Mouse (Mus musculus): ENCODE data around the gene Metrnl. TPM values are rescaled to one million over a fixed set of nuclear protein-coding genes. Genes with fewer than 3 reads are reported as not detected.

Gene Metrnl
- 89.5 and 264 TPM in 2 replicates for polyA plus RNA-seq (2012; rRNA removed; ENCODE audit: low replicate concordance)

DNA sequence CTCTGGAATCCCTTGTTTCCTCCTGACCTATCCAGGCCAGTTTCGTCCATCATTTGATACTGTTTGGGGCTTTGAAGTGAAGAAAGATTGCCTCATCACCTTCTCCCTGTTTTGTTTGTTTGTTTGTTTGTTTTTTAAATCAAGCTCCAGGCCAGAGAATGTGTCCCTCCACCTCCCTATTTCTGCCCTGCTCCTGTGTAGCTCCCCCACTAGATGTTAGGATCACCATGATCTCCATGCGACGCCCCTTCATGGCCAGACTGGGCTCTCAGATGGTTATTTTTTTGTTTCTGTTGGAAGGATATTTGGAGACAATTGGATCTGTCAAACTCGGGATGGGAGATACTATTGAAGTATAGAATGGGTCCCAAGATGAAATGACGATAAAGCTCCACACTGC lies at the start of gene Metrnl:
Metrnl (plus strand) TSS at position 301 of the 400 bp plus-strand sequence.

DNA sequence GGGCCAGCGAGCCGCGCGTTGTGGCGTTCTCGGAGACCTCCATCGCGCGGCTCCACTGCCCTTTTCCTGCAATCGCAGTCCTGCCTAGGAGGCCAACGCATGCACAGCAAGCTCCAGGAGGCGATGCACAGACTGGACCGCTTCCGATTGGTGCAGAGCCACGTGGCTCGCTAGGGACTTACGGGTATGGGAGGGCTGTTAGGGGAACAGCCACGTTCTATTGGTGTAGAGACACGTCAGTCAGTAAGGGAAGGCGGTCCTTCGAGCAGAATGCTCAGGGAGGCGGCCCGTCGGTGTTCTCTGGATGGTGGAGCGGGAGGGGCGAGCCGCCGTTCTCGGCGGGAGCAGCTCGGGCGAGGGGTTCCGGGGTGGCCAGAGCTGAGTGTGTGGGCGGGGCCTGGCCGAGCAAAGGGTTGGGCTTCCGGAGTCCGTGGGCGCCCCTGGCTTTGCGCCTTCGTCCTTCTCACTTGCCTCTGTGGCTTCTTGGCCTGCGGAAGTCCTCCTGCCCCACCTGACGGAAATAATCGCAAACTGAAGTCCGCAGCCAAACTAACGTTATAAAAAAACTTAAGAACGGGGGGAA lies 28.3 kb upstream of the Metrnl start, which contains the start of gene B3gntl1:
B3gntl1 (minus strand) TSS at position 164 of the 583 bp plus-strand sequence.

Other genes starting within 250 kb of the Metrnl start
- 27.9 and 31.1 TPM in 2 replicates for gene Tbcd, start 249.6 kb upstream of the Metrnl start, polyA plus RNA-seq (2012; rRNA removed; ENCODE audit: low replicate concordance)
- 0.78 TPM in 1 of 2 replicates, not detected in the other for gene Zfp750, start 182.2 kb upstream of the Metrnl start, polyA plus RNA-seq (2012; rRNA removed; ENCODE audit: low replicate concordance)
- gene B3gntl1, start 28.4 kb upstream of the Metrnl start, polyA plus RNA-seq (2012; rRNA removed; ENCODE audit: low replicate concordance) = 2.9 and 5.1 TPM in 2 replicates
- not detected in 2 replicates for gene Ptchd3, start 128.7 kb downstream of the Metrnl start, polyA plus RNA-seq (2012; rRNA removed; ENCODE audit: low replicate concordance)

Measured in duodenum, adult 2 months (tissue).